Mouse (Mus musculus) adrenal gland, postnatal 4 days (tissue): ENCODE measurements around the gene 2310039H08Rik. TPM values are rescaled to one million over a fixed set of nuclear protein-coding genes. Genes with fewer than 3 reads are reported as not detected.
"Not testable (repeated sequence)": the region's sequence is repeated elsewhere in the genome, so short reads cannot be mapped to it uniquely, and the experiment has no call there.

Source experiments
- DNase-seq, 2 experiments: peaks; one replicate each; pipeline ENCODE4 v3.0.0; 2021 to 2022; ENCODE audit warnings: low spot score in 2 of 2, mixed read lengths in 2 of 2
- total RNA-seq, 2 experiments: library from RNA; stranded (reverse); gene quantifications; 2 replicates each; pipeline ENCODE4 v1.2.3; 2021

The 2310039H08Rik gene
- total RNA-seq, 2 experiments from 2014 or later, result 53.0 to 73.7 TPM

- peak; percentile 92 to 96 for DNase-seq
These were observed 20.5 kb upstream of the 2310039H08Rik start, which contains the start of gene Cnpy3 for GRCm38 (mm10) chr17:46751794-46752556. Gene Cnpy3, minus strand, starts transcription at chr17:46752214.

DNA sequence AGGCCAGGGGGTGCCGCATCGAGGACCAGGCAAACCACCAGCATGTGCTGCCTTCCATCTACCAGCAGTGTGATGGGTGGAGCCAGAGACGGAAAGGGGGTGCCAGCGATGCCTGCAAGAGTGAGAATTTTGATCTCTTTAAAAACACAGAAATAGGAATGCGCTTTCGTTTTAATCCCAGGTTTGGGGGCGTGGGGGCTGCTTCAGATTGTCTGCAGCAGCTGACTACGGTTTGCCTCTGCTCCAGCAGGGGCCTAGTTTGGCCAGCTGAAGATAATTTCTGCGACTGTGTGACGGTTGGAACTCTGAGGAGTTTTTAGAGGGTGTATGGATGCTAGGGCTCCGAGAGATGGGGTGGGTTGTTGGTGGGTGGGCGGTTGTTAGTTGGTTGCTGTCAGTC, 13.7 kb upstream of the 2310039H08Rik start:
- no peak for DNase-seq

DNA sequence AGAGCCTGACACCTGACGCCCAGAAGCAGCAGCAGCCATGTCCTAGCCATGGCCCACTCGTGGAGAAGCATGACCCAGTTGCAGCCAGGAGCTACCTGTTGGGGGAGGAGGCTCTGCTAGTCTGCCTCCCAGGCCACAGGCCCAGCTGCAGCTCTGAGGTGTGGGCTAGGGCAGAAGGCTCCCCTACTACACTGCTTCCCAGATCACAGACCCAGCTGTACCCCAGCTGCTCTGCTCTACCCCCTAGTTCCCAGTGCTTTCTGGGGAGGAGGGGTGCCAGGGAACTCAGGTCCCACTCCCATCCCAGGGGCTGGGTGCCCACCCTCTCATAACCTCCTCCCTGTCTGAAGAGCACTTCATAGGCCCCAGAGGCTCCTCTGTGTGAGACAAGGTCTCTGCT, 8.9 kb upstream of the 2310039H08Rik start, which contains the start of gene Ptcra:
Gene Ptcra (minus strand): TSS at position 169 of the 400 bp plus-strand sequence.
- no peak for DNase-seq

- DNase-seq, result not testable (repeated sequence)
These were observed 7.5 kb upstream of the 2310039H08Rik start for GRCm38 (mm10) chr17:46764916-46765315.

DNA sequence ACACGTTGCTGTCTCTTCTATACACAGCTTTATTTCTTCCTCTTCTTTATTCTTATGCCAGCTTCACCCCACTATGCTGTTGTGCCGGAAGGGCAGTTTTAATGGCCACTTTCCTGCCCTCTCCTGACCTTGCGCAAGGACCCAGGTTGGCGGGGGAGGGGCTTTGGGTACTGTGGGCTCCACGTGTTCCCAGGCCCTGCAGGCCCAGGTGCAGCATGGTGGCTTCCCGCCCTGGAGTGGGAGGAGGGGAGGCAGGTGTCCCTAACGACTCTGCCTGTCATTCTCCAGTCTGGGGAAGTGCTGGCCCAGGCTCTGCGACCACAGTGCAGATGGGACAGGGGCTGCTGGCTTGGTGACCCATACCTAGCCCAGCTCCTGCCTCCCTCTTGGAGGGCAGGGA, 4.6 kb upstream of the 2310039H08Rik start:
- DNase-seq, result no peak

DNA sequence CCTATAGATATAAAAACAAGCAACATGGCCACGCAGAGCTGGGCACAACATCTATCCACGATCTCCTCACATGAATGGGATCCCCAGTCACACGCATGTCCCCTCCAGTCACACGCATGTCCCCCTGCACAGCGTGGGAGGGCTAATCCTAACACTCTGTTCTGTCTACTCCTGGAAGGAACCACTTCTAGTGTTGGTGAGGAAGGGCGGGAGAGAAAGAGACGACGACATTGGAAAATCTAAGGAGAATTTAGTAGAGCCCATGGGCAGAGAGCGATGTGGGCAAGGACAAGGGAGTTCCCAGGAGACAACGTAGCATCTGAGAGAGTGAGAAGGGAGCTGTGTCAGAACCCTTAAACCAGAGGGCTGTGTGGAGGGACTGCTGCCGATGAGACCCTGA, 1.9 kb upstream of the 2310039H08Rik start:
- no peak for DNase-seq

- no peak for DNase-seq
These were observed 1.4 kb upstream of the 2310039H08Rik start for GRCm38 (mm10) chr17:46771025-46771424.

- no peak for DNase-seq
These were observed 819 bp upstream of the 2310039H08Rik start for GRCm38 (mm10) chr17:46771616-46772015.

DNA sequence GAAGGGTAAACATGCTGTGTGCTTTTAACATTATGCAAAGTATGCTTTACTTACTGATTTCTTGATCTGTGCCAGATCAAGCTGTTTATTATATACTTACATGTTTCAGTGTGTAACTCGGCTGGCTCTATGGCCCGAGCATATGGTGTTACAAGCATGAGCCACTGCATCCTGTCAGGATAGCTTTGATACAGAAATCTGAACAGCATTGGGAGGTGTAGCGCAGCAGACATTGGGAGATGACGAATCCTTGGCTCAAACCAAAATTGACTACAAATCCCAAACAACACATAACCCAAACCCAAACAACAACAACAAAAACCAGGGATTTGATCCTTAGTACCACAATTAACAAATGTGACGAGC, 414 bp upstream of the 2310039H08Rik start:
- DNase-seq, result no peak

- DNase-seq, result no peak
These were observed 1.1 kb downstream of the 2310039H08Rik start for GRCm38 (mm10) chr17:46773278-46774130.

DNA sequence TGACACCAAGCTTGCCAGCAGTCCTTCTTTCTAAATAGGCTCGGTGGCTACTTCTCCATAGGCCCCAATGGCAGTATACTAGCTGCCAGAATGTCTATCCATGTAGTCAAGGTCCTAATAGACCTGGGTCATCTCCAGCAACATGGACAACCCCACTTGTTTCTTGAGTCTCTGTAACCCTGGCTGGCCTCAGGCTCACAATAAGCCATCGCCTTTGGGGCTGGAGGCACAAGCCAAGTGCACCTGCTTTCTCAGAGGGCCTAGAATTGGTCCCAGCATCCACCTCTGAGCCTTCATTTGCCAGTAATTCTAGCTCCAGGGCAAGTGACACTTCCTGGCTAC, 1.7 kb downstream of the 2310039H08Rik start:
- DNase-seq, result no peak

GRCm38 (mm10) chr17:46775070-46775469, 2.6 kb downstream of the 2310039H08Rik start:
- no peak for DNase-seq

GRCm38 (mm10) chr17:46776087-46776486, 3.7 kb downstream of the 2310039H08Rik start:
- DNase-seq, result no peak

DNA sequence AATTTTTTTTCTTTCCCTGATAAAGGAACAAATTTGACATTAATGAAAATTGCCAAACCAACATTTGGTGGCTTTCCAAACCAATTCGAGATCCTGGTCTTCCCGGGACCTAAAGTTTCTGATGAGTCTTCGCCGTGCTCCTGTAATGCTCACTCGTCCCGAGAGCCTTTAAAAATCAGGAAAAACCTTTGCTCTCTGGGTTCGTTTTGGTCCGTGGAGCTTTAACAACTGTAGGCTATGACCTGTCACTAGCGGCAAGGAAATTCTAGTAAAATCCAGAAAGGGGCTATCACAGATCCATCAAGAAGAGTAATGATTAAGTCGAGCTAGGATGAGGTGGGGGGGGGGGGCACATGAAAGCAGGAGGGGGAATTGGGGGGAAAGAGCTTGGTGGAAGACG, 9.4 kb downstream of the 2310039H08Rik start:
- DNase-seq, result no peak

DNA sequence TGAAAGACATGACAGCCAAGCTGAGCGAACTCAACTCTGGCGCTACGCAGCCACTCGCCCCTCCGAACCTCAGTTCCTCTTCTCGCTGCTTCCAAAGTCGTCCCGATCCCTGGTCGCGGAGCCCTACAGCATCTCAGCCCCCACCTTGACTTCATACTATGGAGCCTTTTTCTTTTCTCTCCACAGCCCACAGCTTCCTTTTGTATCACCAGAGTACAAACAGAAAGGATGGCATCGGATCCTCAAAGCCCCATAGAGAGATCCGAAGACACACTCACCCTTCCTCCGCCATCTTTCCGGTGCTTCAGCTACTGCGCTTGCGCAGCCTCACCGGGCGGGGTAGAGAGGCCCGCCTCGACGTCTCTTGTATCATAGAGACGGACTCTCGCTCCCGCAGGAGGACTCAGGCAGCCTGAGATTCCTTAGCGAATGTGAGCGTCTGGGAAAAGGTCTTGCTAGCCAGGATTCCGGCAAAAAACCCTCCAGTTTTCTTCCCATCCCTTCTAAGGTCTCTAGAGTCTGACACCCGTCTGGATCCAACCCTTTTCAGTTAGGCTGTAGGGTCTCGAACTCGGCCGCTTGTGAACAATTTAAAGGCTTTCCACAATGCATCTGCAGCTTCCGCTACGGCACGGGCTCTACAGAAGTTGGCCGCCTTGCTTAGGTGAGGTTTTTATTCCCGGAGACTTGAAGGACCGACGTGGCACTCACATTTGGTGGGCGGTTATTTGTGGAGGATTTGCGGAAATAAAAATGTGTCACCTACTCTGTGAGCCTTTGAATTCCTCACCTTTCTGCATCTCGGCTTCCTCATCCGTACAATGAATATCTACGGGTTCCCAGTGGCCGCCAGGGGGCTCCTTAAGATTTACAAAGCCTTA, 10.1 kb downstream of the 2310039H08Rik start, which contains the start of gene Rpl7l1:
Gene Rpl7l1 (minus strand): TSS at position 332 of the 881 bp plus-strand sequence.
- DNase-seq, result peak; percentile 86 to 91

- no peak for DNase-seq
These were observed 10.8 kb downstream of the 2310039H08Rik start for GRCm38 (mm10) chr17:46783222-46783565.

- DNase-seq, result no peak
These were observed 14.5 kb downstream of the 2310039H08Rik start for GRCm38 (mm10) chr17:46786952-46787351.

GRCm38 (mm10) chr17:46787974-46788373, 15.5 kb downstream of the 2310039H08Rik start:
- DNase-seq, result not testable (repeated sequence)

GRCm38 (mm10) chr17:46792963-46793362, 20.5 kb downstream of the 2310039H08Rik start:
- DNase-seq, result no peak

DNA sequence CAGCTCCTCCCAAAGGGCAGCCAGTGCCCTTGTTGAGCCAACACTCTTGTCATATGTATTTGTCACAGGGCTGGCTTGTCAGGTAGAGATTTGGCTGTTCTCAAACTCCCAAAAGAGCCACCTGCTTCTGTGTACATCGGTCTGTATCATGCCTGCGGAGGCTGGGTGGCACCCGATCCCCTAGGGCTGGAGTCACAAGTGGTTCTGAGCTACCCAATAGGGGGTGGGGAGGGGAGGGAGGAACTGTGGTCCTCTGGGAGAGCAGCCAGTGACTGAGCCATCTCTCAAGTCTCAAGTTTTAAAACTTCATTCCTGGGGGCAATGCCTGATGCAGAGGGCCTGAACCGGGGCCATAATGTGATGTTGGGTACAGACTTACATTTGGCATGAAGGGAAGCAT, 24.3 kb downstream of the 2310039H08Rik start:
- no peak for DNase-seq

DNA sequence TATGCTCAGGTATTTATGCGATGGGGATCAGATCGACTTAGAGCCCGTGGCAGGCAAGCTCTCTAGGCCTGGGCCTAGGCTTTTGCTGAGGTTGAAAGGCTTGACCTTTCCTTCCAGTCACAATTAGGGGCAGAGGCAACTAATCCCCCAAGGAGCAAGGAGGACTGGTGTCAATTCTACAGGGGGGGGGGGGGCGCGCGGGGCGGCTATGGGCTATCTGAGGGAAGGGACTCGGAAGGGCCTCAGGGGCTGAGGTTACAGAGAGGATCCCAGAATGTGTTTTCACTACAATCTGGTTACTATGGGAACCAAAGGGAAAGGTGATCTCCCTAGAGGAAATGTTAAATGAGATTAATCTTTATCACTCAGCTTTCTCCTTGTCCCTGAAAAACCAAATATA, 25.0 kb downstream of the 2310039H08Rik start:
- DNase-seq, result no peak
